Mouse (Mus musculus) intestine, embryonic 15.5 days (tissue): Measurements from ENCODE around the gene Spats2. TPM values are rescaled to one million over a fixed set of nuclear protein-coding genes. Genes with fewer than 3 reads are reported as not detected.
"Not testable (repeated sequence)": the region's sequence is repeated elsewhere in the genome, so short reads cannot be mapped to it uniquely, and the experiment has no call there.

Experiments used
- ATAC-seq: fragments of 200-750 bp; cut with Nextera tagmentation; 2 replicates; pipeline ENCODE4 v1.8.0; 2017; ENCODE audit warnings: moderate TSS enrichment, moderate library complexity
- H3K27ac ChIP-seq: fragments of 300-500 bp; sonication (generic); 2 replicates; pipeline ENCODE4 v1.5.1; 2015; ENCODE audit warnings: mild to moderate bottlenecking, inconsistent platforms
- H3K27me3 ChIP-seq: fragments of 300-500 bp; sonication (generic); replicated peaks from 2 replicates; pipeline ENCODE4 v1.6.1; 2015; ENCODE audit warnings: inconsistent platforms
- H3K36me3 ChIP-seq: fragments of 300-500 bp; sonication (generic); 2 replicates; pipeline ENCODE4 v1.6.1; 2015; ENCODE audit warnings: inconsistent platforms
- H3K4me1 ChIP-seq: fragments of 300-500 bp; sonication (generic); replicated peaks from 2 replicates; pipeline ENCODE4 v1.6.1; 2015; ENCODE audit warnings: inconsistent platforms
- H3K4me2 ChIP-seq: fragments of 300-500 bp; sonication (generic); replicated peaks from 2 replicates; pipeline ENCODE4 v1.6.1; 2015; ENCODE audit warnings: mild to moderate bottlenecking, inconsistent platforms
- H3K4me3 ChIP-seq: fragments of 300-500 bp; sonication (generic); replicated peaks from 2 replicates; pipeline ENCODE4 v1.5.1; 2015; ENCODE audit warnings: inconsistent platforms
- H3K9ac ChIP-seq: fragments of 300-500 bp; sonication (generic); 2 replicates; pipeline ENCODE4 v1.6.1; 2015; ENCODE audit warnings: inconsistent platforms
- H3K9me3 ChIP-seq: fragments of 300-500 bp; sonication (generic); 2 replicates; pipeline ENCODE4 v1.6.1; 2016; ENCODE audit warnings: inconsistent platforms
- WGBS: fragments of 180-500 bp; shearing (Covaris S2); methylation state at CpG from one replicate; pipeline ENCODE4 v1.1.7; 2015; 5-methylcytosine and 5-hydroxymethylcytosine counted together
- polyA plus RNA-seq: library from polyadenylated mRNA; unstranded; fragments of >200 nt; fragmentation: Nextera tagmentation; extraction: Ambion mirVana; gene quantifications from 2 replicates; pipeline ENCODE4 v1.2.1, GENCODE M21; 2015

Gene Spats2
- polyA plus RNA-seq, 1 experiment from 2014 or later, result 34.7 TPM

GRCm38 (mm10) chr15:99242045-99242444 is 116.3 kb downstream of the Spats2 start:
- no peak overlapping the region for H3K4me3 ChIP-seq
- no peaks in the 10 kb centered on the region for H3K27me3 ChIP-seq
- 90% methylated on average over 10 of the region's 10 CpGs for WGBS
- 0 out of 2 replicates have a peak, but pooled peaks have one; percentile 18 for ATAC-seq
- H3K9me3 ChIP-seq, result no peaks in the 10 kb centered on the region
- H3K27ac ChIP-seq, result no peak overlapping the region
- H3K36me3 ChIP-seq, result peaks cover 28% of the 10 kb centered on the region
- no peak overlapping the region for H3K4me2 ChIP-seq
- no peak overlapping the region for H3K9ac ChIP-seq
- H3K4me1 ChIP-seq, result no peaks in the 10 kb centered on the region

GRCm38 (mm10) chr15:99246736-99247135 is 121.0 kb downstream of the Spats2 start:
- 75% methylated on average over 6 of the region's 6 CpGs for WGBS
- ATAC-seq, H3K27me3 ChIP-seq, H3K4me3 ChIP-seq, H3K4me1 ChIP-seq, H3K27ac ChIP-seq, H3K4me2 ChIP-seq, H3K9ac ChIP-seq, H3K9me3 ChIP-seq: not testable (repeated sequence)
- peaks cover 26% of the 10 kb centered on the region for H3K36me3 ChIP-seq

- Histone ChIP-seq H3K4me1 (0 out of 2 replicates have a peak, but pooled peaks cover 5% of the 10 kb centered on the region), H3K27me3 (no peaks in the 10 kb centered on the region), H3K4me2 (no peak overlapping the region), H3K4me3 (no peak overlapping the region), H3K36me3 (peaks cover 12% of the 10 kb centered on the region; the same call in 1 of the 2 replicates), H3K27ac (no peak overlapping the region), H3K9ac (no peak overlapping the region), H3K9me3 (no peaks in the 10 kb centered on the region)
- WGBS, result 78% methylated on average over 9 of the region's 9 CpGs
- ATAC-seq, result no peak
Measured at GRCm38 (mm10) chr15:99248972-99249371, 123.3 kb downstream of the Spats2 start.

- 93% methylated on average over 11 of the region's 11 CpGs for WGBS
- Histone ChIP-seq H3K9ac (no peak overlapping the region), H3K36me3 (peaks cover 8% of the 10 kb centered on the region; the same call in 1 of the 2 replicates), H3K9me3 (no peaks in the 10 kb centered on the region), H3K27ac (no peak overlapping the region), H3K4me3 (no peak overlapping the region), H3K4me1 (0 out of 2 replicates have a peak, but pooled peaks cover 13% of the 10 kb centered on the region), H3K4me2 (no peak overlapping the region), H3K27me3 (no peaks in the 10 kb centered on the region)
- no peak for ATAC-seq
Measured at GRCm38 (mm10) chr15:99249938-99250337, 124.2 kb downstream of the Spats2 start.

- not testable (repeated sequence) for H3K9me3 ChIP-seq, H3K27me3 ChIP-seq, H3K36me3 ChIP-seq
- under 1% methylated on average over 14 of the region's 15 CpGs for WGBS
- Histone ChIP-seq H3K4me2 (peak overlapping the region; percentile 78), H3K4me3 (peak overlapping the region; percentile 61), H3K9ac (peak overlapping the region; percentile 50), H3K4me1 (0 out of 2 replicates have a peak, but pooled peaks cover 13% of the 10 kb centered on the region), H3K27ac (0 out of 2 replicates have a peak overlapping the region, but pooled peaks have one; percentile 40)
- peak; percentile 21; the same call in 1 of the 2 replicates for ATAC-seq
Measured at GRCm38 (mm10) chr15:99251111-99251510, 125.4 kb downstream of the Spats2 start.

- peak within 1 kb of the TSS; percentile 96 for H3K27ac ChIP-seq
- peak within 1 kb of the TSS; percentile 60 for H3K9ac ChIP-seq
- H3K4me1 ChIP-seq, result 0 out of 2 replicates have a peak, but pooled peaks cover 13% of the 10 kb centered on the region
- H3K4me3 ChIP-seq, result peak within 1 kb of the TSS; percentile 61
- ATAC-seq, result peak; percentile 95
- peak within 1 kb of the TSS; percentile 78 for H3K4me2 ChIP-seq
- no peaks in the 10 kb centered on the region for H3K36me3 ChIP-seq
- H3K27me3 ChIP-seq, result no peaks in the 10 kb centered on the region
- WGBS, result under 1% methylated on average over 52 of the region's 52 CpGs
- no peaks in the 10 kb centered on the region for H3K9me3 ChIP-seq
Measured at GRCm38 (mm10) chr15:99251626-99252380, 126.1 kb downstream of the Spats2 start, which contains the start of gene Mcrs1. TSS of gene Mcrs1 (minus strand) at chr15:99251961.

GRCm38 (mm10) chr15:99252381-99253174 is 126.9 kb downstream of the Spats2 start:
- no peaks in the 10 kb centered on the region for H3K27me3 ChIP-seq
- peak overlapping the region; percentile 78 for H3K4me2 ChIP-seq
- H3K27ac ChIP-seq, result peak overlapping the region; percentile 96
- peak overlapping the region; percentile 60 for H3K9ac ChIP-seq
- 0 out of 2 replicates have a peak, but pooled peaks cover 13% of the 10 kb centered on the region for H3K4me1 ChIP-seq
- H3K4me3 ChIP-seq, result peak overlapping the region; percentile 61
- WGBS, result 3% methylated on average over 22 of the region's 22 CpGs
- no peaks in the 10 kb centered on the region for H3K9me3 ChIP-seq
- H3K36me3 ChIP-seq, result no peaks in the 10 kb centered on the region
- ATAC-seq, result peak; percentile 61

- not testable (repeated sequence) for H3K27ac ChIP-seq, H3K36me3 ChIP-seq, H3K27me3 ChIP-seq, ATAC-seq, H3K9ac ChIP-seq, H3K4me3 ChIP-seq, H3K9me3 ChIP-seq
- Histone ChIP-seq H3K4me2 (peak overlapping the region; percentile 78), H3K4me1 (0 out of 2 replicates have a peak, but pooled peaks cover 13% of the 10 kb centered on the region)
- WGBS, result 34% methylated on average over 2 of the region's 2 CpGs
Measured at GRCm38 (mm10) chr15:99253175-99253479, 127.4 kb downstream of the Spats2 start.

- Histone ChIP-seq H3K4me1 (0 out of 2 replicates have a peak, but pooled peaks cover 13% of the 10 kb centered on the region), H3K9ac (no peak overlapping the region), H3K27ac (no peak overlapping the region), H3K36me3 (no peaks in the 10 kb centered on the region), H3K4me2 (no peak overlapping the region), H3K9me3 (no peaks in the 10 kb centered on the region), H3K4me3 (no peak overlapping the region), H3K27me3 (no peaks in the 10 kb centered on the region)
- ATAC-seq, result no peak
- WGBS, result 90% methylated on average over 6 of the region's 6 CpGs
Measured at GRCm38 (mm10) chr15:99253772-99254171, 128.1 kb downstream of the Spats2 start.

- 68% methylated on average over 2 of the region's 2 CpGs for WGBS
Measured at GRCm38 (mm10) chr15:99254477-99255005, 128.8 kb downstream of the Spats2 start.

GRCm38 (mm10) chr15:99255241-99255749 is 129.6 kb downstream of the Spats2 start:
- no peaks in the 10 kb centered on the region for H3K9me3 ChIP-seq

More at GRCm38 (mm10) chr15:99254477-99255005, 128.8 kb downstream of the Spats2 start:
- H3K9ac ChIP-seq, result no peak overlapping the region
- no peaks in the 10 kb centered on the region for H3K9me3 ChIP-seq
- H3K27ac ChIP-seq, result peak overlapping the region; percentile 55; the same call in 1 of the 2 replicates
- no peaks in the 10 kb centered on the region for H3K36me3 ChIP-seq
- no peak for ATAC-seq
- H3K4me2 ChIP-seq, result no peak overlapping the region
- no peak overlapping the region for H3K4me3 ChIP-seq
- H3K4me1 ChIP-seq, result 0 out of 2 replicates have a peak, but pooled peaks cover 13% of the 10 kb centered on the region
- no peaks in the 10 kb centered on the region for H3K27me3 ChIP-seq

More at GRCm38 (mm10) chr15:99255241-99255749, 129.6 kb downstream of the Spats2 start:
- Histone ChIP-seq H3K4me1 (0 out of 2 replicates have a peak, but pooled peaks cover 13% of the 10 kb centered on the region), H3K27ac (no peak overlapping the region), H3K27me3 (no peaks in the 10 kb centered on the region), H3K9ac (no peak overlapping the region), H3K36me3 (no peaks in the 10 kb centered on the region), H3K4me3 (no peak overlapping the region), H3K4me2 (no peak overlapping the region)
- WGBS, result 85% methylated on average over 6 of the region's 6 CpGs
- no peak for ATAC-seq
